Mouse (Mus musculus) cerebellum, adult 9-11 months (tissue): Measurements from ENCODE around the gene Polg2.

Experiments
- DNase-seq: peaks from one replicate; pipeline ENCODE4 v3.0.0; 2022

Polg2 gene

DNA sequence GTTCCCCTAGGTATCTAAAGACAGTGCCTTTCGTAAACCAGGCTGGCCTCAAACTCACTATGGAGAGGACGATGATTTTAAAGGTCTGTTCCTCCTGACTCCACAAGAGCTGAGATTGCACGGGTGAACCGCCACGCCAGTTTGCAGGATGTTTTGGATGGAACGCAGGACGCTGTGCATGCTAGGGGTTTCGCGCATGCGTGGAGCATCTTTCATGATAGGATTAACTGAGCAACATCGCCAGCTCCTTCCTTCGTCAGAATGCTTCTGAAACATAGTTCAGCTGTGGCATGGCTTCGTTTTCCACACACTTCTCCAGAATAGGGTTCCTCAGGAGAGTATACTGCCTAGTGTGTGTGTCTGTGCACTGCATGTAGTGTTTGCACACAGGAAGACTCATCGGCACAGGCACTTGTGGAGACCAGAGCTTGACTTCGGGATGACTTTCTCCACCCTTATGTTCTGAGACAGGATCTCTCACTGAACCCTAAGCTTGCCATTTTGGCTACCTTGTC lies 55.7 kb downstream of the Polg2 start:
- DNase-seq: peak; percentile 24

DNA sequence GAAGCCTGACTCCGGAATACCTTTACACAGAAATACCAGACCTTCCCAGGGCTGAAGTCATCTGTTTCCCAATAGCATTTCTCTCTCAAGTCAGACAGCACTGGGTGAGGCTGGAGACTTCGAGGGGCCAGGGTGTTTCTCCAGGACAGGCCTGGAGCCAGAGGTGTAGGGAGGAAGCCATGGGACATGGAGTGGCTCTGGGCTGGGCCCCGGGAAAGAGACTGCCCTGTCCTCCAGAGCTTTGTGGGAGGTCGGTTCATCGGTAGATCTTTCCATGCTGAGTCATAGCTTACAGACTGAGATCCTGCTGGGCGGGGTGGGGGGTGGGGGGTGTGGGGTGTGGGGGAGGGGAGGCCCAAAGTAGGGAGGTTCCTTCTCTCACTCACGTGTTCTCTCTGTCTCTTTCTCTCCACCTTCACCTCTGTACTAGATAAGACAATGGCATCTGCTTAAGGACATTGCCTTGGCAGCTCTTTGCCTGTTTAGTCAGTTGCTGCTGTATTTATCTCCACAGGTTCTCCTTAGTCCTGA lies 56.4 kb downstream of the Polg2 start:
- no peak for DNase-seq

DNA sequence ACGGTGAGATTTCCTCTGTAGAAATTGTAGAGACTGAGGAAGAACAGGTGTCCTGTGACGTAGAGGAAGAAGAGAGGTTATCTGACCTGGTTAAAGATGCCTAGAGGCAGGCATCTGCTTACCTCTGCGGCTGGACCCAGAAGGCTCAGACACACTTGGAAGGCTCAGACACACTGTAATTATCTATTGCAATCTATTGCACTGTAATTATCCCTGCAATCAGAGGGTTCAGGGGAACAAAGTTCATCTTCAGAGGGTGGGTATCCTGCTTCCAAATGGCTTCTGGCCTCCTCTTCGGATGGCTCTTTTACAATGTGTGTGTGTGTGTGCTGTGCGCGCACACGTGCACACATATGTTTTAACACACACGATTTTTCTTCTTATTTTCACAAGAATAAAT lies 59.0 kb downstream of the Polg2 start:
- DNase-seq: no peak
